Mouse (Mus musculus): ENCODE measurements at regions not wholly inside any gene's neighbourhood (a gene's known extent, or its start where the extent isn't known, plus 50 kb on each side); places are given as distances from the start of the nearest gene placed in this dataset.
"Not testable (repeated sequence)": the region's sequence is repeated elsewhere in the genome, so short reads cannot be mapped to it uniquely, and the experiment has no call there.

- H3K27me3 ChIP-seq (ENCODE audit: control insufficient read depth, insufficient read depth, low read length): no peaks in the 10 kb centered on the region
- H3K9ac ChIP-seq (ENCODE audit: low read depth, low read length): no peak overlapping the region
- intact Hi-C loops (cut with DNase I): loop anchor here (10.0 kb wide), 1 partner anchor 170 kb away; the partner anchor contains the start of gene Dio2
- H3K27ac ChIP-seq: no peak overlapping the region
- no peaks in the 10 kb centered on the region for H3K79me2 ChIP-seq (replicated peaks; ENCODE audit: control insufficient read depth, insufficient read depth, low read length)
- 63% methylated on average over 3 of the region's 3 CpGs for WGBS
- H3K4me3 ChIP-seq: no peak overlapping the region
- TF ChIP-seq EP300 (IDR thresholded peaks at IDR 0.05; ENCODE audit: insufficient read depth, low read depth, low read length) (no peak), CTCF (IDR thresholded peaks at IDR 0.05) (no peak), POLR2A (IDR thresholded peaks at IDR 0.05; ENCODE audit: insufficient read depth, low read depth, low read length) (no peak)
- H3K36me3 ChIP-seq (ENCODE audit: control insufficient read depth, insufficient read depth, low read length): no peaks in the 10 kb centered on the region
- no peaks in the 10 kb centered on the region for H3K4me1 ChIP-seq (ENCODE audit: control insufficient read depth, insufficient read depth, low read length)
- DNase-seq: no peak
Measured at GRCm38 (mm10) chr12:90565051-90565450, 173.2 kb downstream of the Dio2 start.

DNA sequence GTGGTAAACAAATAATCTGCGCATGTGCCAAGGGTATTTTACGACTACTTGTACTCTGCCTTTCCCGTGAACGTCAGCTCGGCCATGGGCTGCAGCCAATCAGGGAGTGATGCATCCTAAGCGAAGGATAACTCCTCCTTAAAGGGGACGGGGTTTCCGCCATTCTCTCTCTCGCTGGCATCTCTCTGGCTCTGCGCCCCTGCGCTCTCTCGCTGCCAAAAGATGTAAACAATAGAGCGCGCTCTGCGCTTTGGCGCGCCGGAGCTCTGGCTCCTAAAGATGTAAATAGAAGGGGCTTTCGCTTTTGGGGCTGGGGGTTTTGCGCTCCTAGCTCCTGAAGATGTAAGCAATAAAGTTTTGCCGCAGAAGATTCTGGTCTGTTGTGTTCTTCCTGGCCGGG, 173.6 kb downstream of the Dio2 start:
- H3K4me3 ChIP-seq; H3K27me3 ChIP-seq (ENCODE audit: control insufficient read depth, insufficient read depth, low read length); H3K27ac ChIP-seq; H3K4me1 ChIP-seq (ENCODE audit: control insufficient read depth, insufficient read depth, low read length); H3K9ac ChIP-seq (ENCODE audit: low read depth, low read length); H3K79me2 ChIP-seq (replicated peaks; ENCODE audit: control insufficient read depth, insufficient read depth, low read length); H3K36me3 ChIP-seq (ENCODE audit: control insufficient read depth, insufficient read depth, low read length); DNase-seq: not testable (repeated sequence)
- intact Hi-C loops (cut with DNase I): loop anchor here (10.0 kb wide), 1 partner anchor 170 kb away; the partner anchor contains the start of gene Dio2
- WGBS: 79% methylated on average over 20 of the region's 22 CpGs

DNA sequence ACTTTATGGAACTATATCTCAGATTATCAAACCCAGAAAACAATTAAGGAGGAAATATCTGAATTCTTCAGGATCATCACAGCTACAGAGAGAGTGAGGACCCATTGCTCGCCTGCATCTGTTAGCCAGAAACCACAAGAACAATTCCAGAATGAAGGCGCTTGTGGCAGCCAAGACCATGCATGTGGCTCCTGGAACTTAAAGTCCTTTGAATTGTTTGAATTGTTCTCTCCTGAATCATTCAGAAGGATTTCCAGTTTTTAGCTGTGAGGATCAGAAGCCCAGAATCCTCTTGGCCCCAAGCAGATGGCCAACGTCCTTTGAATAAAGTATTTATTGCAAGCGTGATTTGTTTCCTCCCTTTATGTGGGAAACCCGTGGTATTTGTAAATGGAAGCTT, 195.9 kb downstream of the Dio2 start:
- intact Hi-C loops (cut with DNase I): no loop called here
- no peak for DNase-seq
- Histone ChIP-seq H3K36me3 (ENCODE audit: control insufficient read depth, insufficient read depth, low read length) (no peaks in the 10 kb centered on the region), H3K27me3 (ENCODE audit: control insufficient read depth, insufficient read depth, low read length) (no peaks in the 10 kb centered on the region), H3K79me2 (replicated peaks; ENCODE audit: control insufficient read depth, insufficient read depth, low read length) (no peaks in the 10 kb centered on the region), H3K4me3 (no peak overlapping the region), H3K4me1 (ENCODE audit: control insufficient read depth, insufficient read depth, low read length) (no peaks in the 10 kb centered on the region), H3K9ac (ENCODE audit: low read depth, low read length) (no peak overlapping the region), H3K27ac (no peak overlapping the region)
- TF ChIP-seq CTCF (IDR thresholded peaks at IDR 0.05) (no peak), EP300 (IDR thresholded peaks at IDR 0.05; ENCODE audit: insufficient read depth, low read depth, low read length) (no peak), POLR2A (IDR thresholded peaks at IDR 0.05; ENCODE audit: insufficient read depth, low read depth, low read length) (no peak)
- 65% methylated on average over 5 of the region's 5 CpGs for WGBS

Data from heart, adult 2 months (tissue).